Mouse (Mus musculus) adrenal gland, adult 2 months (tissue): Measurements from ENCODE around the gene Nckap5l. TPM values are rescaled to one million over a fixed set of nuclear protein-coding genes. Genes with fewer than 3 reads are reported as not detected.
"Not testable (repeated sequence)": the region's sequence is repeated elsewhere in the genome, so short reads cannot be mapped to it uniquely, and the experiment has no call there.

Source experiments
- DNase-seq: peaks from one replicate; pipeline ENCODE4 v3.0.0; 2021
- polyA plus RNA-seq: library from polyadenylated mRNA; depleted of rRNA; stranded (reverse); fragments of >200 nt; gene quantifications from 2 replicates; pipeline ENCODE4 v1.2.3, GENCODE M21; 2012; rRNA removed
- total RNA-seq, 2 experiments: library from RNA; stranded (reverse); gene quantifications; 2 replicates each; pipeline ENCODE4 v1.2.3; 2021

Nckap5l gene
- total and polyA plus RNA-seq, 3 experiments = 16.8 to 43.9 (median 20.4) TPM

DNA sequence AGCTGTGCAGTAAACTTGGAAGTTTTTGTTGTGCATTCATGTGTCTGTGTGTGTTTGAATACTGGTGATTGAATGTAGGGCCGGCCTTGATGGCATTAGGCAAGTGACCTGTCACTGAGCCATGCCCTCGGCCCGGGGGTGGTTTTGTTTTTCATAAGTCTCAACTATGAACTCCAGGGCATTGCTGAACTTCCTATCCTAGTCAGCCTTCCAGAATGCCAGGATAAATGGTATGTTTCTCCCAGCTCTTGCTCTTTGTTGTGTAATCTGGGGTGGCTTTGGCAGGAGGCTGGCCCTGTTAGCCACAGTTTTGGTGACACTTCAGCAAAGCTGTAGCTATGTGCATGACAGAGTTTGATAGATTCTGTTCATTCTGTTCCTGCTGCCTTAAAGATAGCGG lies 60.7 kb downstream of the Nckap5l start:
- peak; percentile 88 for DNase-seq

- no peak for DNase-seq
Observed at GRCm38 (mm10) chr15:99396462-99396861, 61.1 kb downstream of the Nckap5l start.

DNA sequence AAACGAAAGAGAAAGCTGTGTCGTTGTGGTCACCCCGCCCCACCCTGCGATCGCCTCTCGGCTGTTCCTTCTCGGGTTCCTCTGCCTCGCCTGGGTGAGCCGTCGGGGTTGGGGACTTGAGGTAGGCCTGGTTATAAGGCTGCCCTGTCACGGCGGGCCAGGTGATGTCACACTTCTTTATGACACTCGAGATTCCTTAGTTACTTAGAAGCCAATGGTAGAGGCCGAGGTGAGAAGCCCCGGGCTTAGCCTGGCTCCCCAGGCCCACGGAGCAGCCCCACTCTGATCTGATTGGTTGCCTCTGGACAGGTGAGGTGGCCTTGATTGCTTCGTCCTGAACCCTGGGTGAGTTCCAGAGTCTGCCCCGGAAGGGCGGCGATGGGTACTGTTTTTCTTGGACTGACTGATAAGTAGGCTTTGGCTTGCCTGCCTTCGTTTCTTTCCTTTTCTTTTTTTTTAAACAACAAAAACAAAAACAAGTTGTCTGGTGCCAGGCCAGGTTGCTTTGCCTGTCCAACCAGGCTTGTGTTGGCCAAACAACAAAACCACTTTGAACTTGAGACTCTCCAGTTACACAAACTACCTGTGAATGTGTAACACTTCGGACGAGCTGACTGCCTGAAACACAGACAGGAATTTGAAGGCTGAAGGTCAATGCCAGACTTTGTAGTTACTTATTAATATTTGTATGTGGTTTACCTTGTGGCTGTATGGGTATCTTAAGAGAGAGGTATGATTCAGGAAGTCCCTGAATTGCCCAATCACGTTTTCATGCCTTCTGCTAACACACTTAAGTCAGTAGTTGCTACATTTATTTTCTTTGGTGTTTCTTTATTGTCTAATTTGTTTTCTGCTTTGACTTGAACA lies 63.9 kb downstream of the Nckap5l start:
- peak; percentile 69 for DNase-seq

DNA sequence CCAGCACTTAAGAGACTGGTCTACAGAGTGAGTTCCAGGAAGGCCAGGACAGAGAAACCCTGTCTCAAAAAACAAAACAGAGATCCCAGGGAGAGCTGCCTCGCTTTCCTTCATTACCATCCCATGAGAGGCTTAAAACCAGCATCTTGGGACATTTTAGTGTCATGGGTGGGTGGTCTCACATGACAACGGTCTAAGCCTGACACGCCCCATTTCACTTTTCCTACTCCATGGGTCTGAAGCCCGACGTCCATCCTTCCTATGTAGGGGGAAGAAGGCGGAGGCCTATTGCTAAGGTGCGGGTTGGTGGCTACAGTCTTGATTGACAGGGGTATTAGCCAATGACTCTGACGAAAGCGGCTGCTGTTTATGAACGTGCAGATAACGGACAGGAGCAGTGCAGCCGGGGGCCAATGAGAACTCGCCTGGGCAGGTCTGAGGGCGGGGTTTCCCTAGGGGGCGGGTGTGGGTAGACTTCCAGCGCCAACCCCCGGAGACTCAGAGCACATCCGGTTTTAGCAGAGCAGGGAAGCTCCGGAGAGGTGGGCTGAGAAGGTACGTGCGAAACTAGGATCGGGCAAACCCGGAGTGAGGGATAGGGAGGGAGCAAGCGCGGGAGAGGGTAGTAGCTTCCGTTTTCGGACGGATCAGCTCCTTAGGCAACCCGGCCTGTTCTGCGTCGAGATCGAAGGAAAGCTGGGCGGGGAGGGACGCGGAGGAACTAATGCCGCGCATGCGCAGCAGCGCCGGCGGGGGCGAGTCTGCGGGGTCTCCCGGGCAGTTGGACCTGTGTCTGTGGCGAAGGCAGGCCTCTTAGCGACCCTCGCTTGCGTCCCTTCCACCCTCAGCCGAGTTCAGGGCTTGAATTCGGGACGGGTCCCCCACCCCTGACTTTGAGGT lies 64.8 kb downstream of the Nckap5l start, which contains the start of gene Tmbim6:
Gene Tmbim6, plus strand, starts transcription at position 397 of the 900 bp plus-strand sequence.
- peak; percentile 99 for DNase-seq

DNA sequence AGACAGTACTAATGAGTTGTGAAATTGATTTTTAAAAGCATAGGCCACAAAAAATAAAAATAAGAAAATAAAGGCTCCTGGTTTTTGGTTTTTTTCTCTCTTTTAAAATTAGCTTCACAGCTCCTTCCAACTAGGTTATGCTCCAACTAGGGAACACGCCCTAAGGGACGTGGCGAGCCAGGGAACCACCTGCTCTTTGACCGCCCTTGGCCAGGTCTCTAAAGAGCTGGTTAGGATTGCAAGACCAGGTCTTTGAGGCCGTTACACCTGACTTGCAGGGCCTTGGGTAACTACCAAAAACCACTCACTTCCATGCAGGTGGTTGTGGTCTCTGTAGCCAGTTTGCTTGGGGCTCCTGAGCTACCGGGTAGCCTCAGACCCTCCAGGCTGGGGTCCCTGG lies 65.6 kb downstream of the Nckap5l start:
- no peak for DNase-seq

- DNase-seq = no peak
Observed at GRCm38 (mm10) chr15:99390472-99391401, 66.8 kb downstream of the Nckap5l start.

GRCm38 (mm10) chr15:99387976-99388375 lies 69.6 kb downstream of the Nckap5l start:
- DNase-seq = no peak

- DNase-seq = no peak
Observed at GRCm38 (mm10) chr15:99386796-99387195, 70.8 kb downstream of the Nckap5l start.

- DNase-seq = not testable (repeated sequence)
Observed at GRCm38 (mm10) chr15:99386110-99386509, 71.4 kb downstream of the Nckap5l start.

GRCm38 (mm10) chr15:99384071-99384470 lies 73.5 kb downstream of the Nckap5l start:
- no peak for DNase-seq

GRCm38 (mm10) chr15:99382893-99383292 lies 74.7 kb downstream of the Nckap5l start:
- no peak for DNase-seq

GRCm38 (mm10) chr15:99376240-99376639 lies 81.3 kb downstream of the Nckap5l start:
- DNase-seq = no peak

DNA sequence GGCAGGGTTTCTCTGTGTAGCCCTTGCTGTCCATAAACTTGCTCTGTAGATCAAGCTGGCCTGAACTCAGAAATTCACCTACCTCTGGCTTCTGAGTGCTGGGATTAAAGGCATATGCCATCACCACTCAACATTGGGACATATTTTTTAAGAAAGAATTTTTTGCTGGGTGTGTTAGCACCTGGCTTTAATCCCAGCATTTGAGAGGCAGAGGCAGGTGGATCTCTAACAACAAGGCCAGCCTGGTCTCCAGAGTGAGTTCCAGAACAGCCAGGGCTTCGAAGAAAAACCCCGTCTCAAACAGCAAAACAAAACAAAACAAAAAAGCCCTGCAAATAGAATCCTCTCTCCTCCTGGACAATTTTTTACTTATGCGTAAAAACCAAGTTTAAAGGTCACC lies 82.0 kb downstream of the Nckap5l start:
- no peak for DNase-seq

GRCm38 (mm10) chr15:99375036-99375435 lies 82.5 kb downstream of the Nckap5l start:
- DNase-seq = no peak

DNA sequence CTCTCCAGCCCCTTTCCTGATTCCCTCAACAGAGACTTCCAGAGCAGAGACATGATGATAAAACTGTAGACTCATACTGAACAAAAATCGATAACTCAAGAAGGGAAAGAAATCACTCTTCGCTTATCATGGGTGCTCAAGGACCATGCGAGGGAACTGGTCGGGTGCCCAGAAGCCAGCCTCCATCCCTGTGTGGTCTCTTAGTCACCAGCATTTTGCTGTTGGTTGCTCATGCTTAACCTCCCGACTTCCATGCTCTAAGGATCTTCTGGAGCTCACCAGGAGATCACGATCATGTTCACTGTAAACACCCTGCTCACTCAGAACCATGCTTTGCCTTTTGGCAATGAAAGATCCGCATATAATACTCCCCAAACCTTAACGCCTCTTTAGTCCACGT lies 84.8 kb downstream of the Nckap5l start:
- DNase-seq = peak; percentile 84

Other genes starting within 250 kb of the Nckap5l start
- gene Kcnh3, start 232.9 kb downstream of the Nckap5l start, total RNA-seq = under 1 TPM; 0.86 to 0.97 TPM
- gene Kcnh3, start 232.9 kb downstream of the Nckap5l start, polyA plus RNA-seq = 2.1 and 2.5 TPM in 2 replicates
- gene Mcrs1, start 205.8 kb downstream of the Nckap5l start, total RNA-seq = 10 to 100 TPM; 28.5 to 43.5 TPM
- gene Mcrs1, start 205.8 kb downstream of the Nckap5l start, polyA plus RNA-seq = 55.1 and 63.5 TPM in 2 replicates
- gene Prpf40b, start 162.7 kb downstream of the Nckap5l start, total RNA-seq = 10 to 100 TPM; 38.8 to 41.0 TPM
- gene Prpf40b, start 162.7 kb downstream of the Nckap5l start, polyA plus RNA-seq = 84.1 and 106 TPM in 2 replicates
- 1 to 10 TPM; 1.4 to 3.1 TPM for gene Fam186b, start 161.9 kb downstream of the Nckap5l start, total RNA-seq
- gene Fam186b, start 161.9 kb downstream of the Nckap5l start, polyA plus RNA-seq = 1.1 and 1.6 TPM in 2 replicates
- 10 to 100 TPM; 13.9 to 23.6 TPM for gene Fmnl3, start 87.3 kb downstream of the Nckap5l start, total RNA-seq
- 19.7 and 22.2 TPM in 2 replicates for gene Fmnl3, start 87.3 kb downstream of the Nckap5l start, polyA plus RNA-seq
- gene Tmbim6, start 64.9 kb downstream of the Nckap5l start, total RNA-seq = 100 to 1,000 TPM; 549 to 716 TPM
- 1,176 and 1,311 TPM in 2 replicates for gene Tmbim6, start 64.9 kb downstream of the Nckap5l start, polyA plus RNA-seq
- gene Bcdin3d, start 17.0 kb upstream of the Nckap5l start, total RNA-seq = 1 to 10 TPM; 4.5 to 6.4 TPM
- gene Bcdin3d, start 17.0 kb upstream of the Nckap5l start, polyA plus RNA-seq = 3.3 and 4.7 TPM in 2 replicates
- gene Faim2, start 70.4 kb upstream of the Nckap5l start, total RNA-seq = 10 to 100 TPM; 32.2 to 33.3 TPM
- gene Faim2, start 70.4 kb upstream of the Nckap5l start, polyA plus RNA-seq = 8.8 and 14.3 TPM in 2 replicates
- gene Aqp2, start 121.3 kb upstream of the Nckap5l start, total RNA-seq = 1 to 10 TPM in 1 of 2 experiments, under 1 TPM in 1; 0.81 to 3.5 TPM
- gene Aqp2, start 121.3 kb upstream of the Nckap5l start, polyA plus RNA-seq = 0.40 and 0.59 TPM in 2 replicates
- gene Aqp5, start 133.0 kb upstream of the Nckap5l start, total RNA-seq = 1 to 10 TPM; 1.1 to 3.4 TPM
- gene Aqp5, start 133.0 kb upstream of the Nckap5l start, polyA plus RNA-seq = 0.86 and 1.6 TPM in 2 replicates
- gene Aqp6, start 143.7 kb upstream of the Nckap5l start, total RNA-seq = not detected
- gene Aqp6, start 143.7 kb upstream of the Nckap5l start, polyA plus RNA-seq = not detected in 2 replicates
- gene Racgap1, start 193.9 kb upstream of the Nckap5l start, total RNA-seq = 1 to 10 TPM; 2.8 to 3.7 TPM
- gene Racgap1, start 193.9 kb upstream of the Nckap5l start, polyA plus RNA-seq = 2.6 and 2.7 TPM in 2 replicates
- gene Asic1, start 212.6 kb upstream of the Nckap5l start, total RNA-seq = under 1 TPM; 0.59 to 0.72 TPM
- gene Asic1, start 212.6 kb upstream of the Nckap5l start, polyA plus RNA-seq = 0.37 and 0.71 TPM in 2 replicates
- gene Smarcd1, start 244.4 kb upstream of the Nckap5l start, total RNA-seq = 10 to 100 TPM; 37.6 to 53.6 TPM
- 74.6 and 76.9 TPM in 2 replicates for gene Smarcd1, start 244.4 kb upstream of the Nckap5l start, polyA plus RNA-seq
- gene Gm17349, start 247.7 kb upstream of the Nckap5l start, total RNA-seq = 10 to 100 TPM; 22.1 to 33.4 TPM
- gene Gm17349, start 247.7 kb upstream of the Nckap5l start, polyA plus RNA-seq = 111 and 156 TPM in 2 replicates